Mouse (Mus musculus): ENCODE measurements around the gene Mis18a.

Gene Mis18a

DNA sequence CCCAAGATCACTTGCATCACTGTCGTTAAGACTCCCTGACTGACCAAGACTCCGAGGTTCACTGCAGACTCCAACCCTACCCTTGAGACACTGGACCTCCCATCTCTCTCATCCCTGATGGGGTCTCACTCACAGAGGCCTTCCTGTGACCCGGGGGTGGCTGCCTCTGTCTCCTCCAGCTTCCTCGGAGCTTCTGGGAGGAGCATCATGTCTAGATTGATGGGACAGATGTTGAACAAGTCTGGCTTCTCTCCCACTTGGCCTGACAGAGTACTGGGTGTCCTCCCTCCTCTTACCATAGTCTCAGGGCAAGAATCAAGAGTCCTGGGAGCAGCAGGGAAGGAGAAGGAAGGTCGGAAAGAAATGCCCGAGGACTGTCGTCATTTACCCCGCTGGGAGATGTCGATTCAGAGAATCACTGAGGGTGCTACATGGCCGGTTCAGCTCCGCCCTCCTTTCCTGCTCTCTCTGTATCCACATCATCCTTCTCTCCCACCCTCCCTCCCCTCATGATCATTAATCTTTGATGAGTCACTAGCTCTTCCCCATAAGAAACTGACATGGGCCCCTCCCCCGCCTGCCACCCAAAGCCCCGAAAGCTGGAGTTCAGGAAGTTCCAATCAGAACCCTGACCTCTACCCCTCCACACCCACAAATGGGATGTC, 22.9 kb downstream of the Mis18a start:
- no peak for DNase-seq (ENCODE audit: low read depth, low spot score)

DNA sequence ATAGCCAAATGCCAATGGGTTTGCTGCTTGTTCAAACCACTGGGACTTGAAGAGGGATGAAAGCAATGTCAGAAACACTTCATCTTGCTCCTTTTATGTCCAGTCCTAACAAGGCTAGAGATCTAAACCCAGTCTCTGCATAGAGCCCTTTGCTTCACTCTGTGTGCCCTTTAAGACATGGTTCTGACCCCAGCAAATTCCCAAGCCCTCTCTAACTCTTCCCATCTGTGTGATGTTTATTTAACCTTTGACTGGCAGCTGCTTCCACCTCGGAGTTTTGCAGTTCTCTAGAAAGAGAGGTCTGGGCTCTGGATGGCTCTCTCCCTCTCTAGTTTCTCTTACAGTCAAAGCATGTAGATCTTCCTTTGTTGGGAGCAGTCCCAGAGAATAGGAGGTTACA, 23.6 kb downstream of the Mis18a start:
- no peak for DNase-seq (ENCODE audit: low read depth, low spot score)

DNA sequence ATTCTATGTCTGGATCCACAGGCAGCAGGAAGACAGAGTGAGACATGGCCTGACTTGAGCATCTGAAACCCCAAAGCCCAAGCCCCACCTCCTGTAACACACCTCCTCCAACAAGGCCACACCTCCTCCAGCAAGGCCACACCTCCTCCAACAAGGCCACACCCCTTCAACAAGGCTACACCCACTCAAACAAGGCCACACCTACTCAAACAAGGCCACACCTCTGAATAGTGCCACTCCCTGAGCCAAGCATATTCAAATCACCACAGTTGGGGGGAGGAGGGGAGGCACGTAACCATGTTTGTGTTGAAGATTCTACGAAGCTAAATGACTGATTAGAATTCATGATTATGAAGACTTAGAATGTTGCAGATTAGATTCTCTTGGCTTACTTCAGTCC, 25.7 kb downstream of the Mis18a start:
- DNase-seq (ENCODE audit: low read depth, low spot score): peak; percentile 87

DNA sequence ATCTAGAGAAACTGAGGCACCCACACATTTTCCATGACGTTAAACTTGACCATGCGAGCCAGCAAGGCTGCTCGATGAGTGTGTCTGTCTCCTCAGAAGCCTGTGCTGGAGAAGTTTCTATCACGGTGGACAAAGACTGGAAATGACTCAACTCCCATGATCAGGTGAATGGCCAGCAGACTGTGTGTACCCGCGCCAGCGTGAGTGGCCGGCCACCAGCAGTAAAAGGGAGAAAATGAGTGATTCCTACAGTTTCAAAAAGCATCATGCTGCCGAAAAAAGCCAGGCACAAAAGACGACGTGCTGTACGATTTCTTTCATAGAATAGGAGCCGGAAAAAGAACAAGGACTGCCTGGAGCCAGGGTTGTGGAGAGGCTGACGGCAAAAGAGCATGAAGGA, 27.8 kb downstream of the Mis18a start:
- DNase-seq (ENCODE audit: low read depth, low spot score): no peak

DNA sequence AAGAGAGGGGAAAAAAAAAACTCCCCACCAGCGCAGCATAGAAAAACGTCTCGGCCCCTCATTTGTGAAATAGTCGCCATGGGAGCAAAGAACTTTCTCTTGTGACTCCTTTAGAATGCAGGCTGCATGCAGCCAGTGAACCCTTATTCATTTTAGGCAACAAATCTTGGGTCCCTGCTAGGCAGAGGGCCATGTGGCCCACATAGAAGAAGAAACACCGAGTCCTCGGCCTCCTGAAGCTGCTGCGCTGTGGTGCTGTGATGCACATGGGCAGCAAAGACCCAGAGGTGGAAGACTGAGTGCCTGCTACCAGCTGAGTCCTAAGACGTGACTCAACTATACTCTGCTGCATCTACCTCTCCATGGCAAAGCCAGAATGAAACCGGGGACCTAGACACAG, 30.9 kb downstream of the Mis18a start:
- no peak for DNase-seq (ENCODE audit: low read depth, low spot score)

GRCm38 (mm10) chr16:90695121-90695520, 32.1 kb downstream of the Mis18a start:
- DNase-seq (ENCODE audit: low read depth, low spot score): no peak

DNA sequence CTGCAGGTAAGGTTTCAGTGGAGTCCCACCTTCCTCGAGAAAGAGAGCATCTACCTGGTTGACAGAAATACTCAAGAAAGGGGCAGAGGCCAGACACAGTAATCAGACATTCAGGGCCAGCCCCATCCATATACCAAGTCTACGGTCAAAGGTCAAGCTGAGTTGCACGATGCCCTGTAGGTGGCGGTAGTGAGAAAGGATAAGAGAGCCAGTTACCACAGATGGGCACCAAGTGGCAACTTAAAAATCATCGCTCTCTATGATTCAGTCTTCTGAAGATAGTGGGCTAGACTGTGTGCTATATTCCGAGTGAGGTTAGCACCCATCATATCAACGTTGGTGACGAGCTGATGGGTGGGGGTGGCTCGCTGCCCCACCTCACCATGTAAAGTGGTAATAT, 32.5 kb downstream of the Mis18a start:
- peak; percentile 92 for DNase-seq (ENCODE audit: low read depth, low spot score)

DNA sequence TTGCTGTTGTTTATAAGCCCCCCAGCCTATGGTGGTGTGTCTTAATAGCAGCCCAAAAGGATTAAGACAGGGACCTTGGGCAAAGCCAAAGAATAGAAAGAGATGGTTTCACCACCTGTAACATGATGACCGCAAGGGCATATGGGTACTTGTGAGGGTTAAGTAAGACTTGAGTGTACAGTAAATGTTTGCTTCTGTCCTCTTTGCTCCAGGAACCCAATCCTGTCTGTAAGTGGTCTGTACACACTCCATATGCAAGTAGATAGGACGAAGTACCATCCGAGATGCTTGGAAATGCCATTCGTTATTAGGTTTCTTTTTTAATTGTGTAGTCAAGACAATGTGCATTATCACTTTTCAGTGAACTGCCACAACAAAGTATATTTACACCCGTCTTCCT, 33.6 kb downstream of the Mis18a start:
- DNase-seq (ENCODE audit: low read depth, low spot score): no peak

- DNase-seq (ENCODE audit: low read depth, low spot score): no peak
These were observed 34.4 kb downstream of the Mis18a start for GRCm38 (mm10) chr16:90692704-90693385.

- DNase-seq (ENCODE audit: low read depth, low spot score): no peak
These were observed 39.4 kb downstream of the Mis18a start for GRCm38 (mm10) chr16:90687687-90688263.

DNA sequence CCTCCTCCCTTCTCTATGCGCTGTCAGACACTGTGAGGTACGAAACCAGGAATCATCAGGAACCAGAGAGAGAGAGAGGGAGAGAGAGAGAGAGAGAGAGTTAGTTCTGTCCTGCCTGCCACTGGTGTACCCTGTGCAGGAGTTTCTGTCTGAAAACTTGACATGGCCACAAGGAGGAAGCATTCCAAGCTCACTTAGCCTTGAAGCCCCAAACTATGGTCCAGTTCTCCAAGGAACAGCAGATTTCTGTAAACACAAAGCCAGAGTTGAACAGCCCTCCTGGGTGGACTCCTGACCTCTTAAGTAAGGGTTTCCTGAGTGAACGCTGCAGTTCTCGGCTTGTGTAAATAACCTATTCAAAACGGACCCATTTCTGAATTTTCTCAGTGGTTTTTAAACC, 40.2 kb downstream of the Mis18a start:
- no peak for DNase-seq (ENCODE audit: low read depth, low spot score)

DNA sequence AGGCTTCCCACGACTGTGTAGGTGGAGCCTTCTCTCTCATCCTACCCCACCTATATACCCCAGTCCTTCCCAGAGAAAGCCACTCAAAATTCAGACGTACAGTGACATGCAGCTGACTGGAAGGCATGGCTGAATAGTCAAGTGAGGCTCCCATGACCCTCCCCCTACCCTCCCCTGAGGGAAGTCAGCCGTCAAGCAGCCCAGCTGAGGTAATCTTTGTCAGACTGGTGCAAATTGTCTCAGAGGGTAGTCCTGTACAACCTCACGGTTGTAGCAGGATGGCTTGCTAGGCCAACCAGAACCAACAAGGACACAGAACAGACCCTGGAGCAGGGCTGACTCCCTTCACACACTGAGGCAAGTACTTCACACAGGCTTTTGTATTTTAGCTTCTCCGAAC, 43.1 kb downstream of the Mis18a start:
- no peak for DNase-seq (ENCODE audit: low read depth, low spot score)

- DNase-seq (ENCODE audit: low read depth, low spot score): peak; percentile 37
These were observed 47.2 kb downstream of the Mis18a start for GRCm38 (mm10) chr16:90679984-90680383.

DNA sequence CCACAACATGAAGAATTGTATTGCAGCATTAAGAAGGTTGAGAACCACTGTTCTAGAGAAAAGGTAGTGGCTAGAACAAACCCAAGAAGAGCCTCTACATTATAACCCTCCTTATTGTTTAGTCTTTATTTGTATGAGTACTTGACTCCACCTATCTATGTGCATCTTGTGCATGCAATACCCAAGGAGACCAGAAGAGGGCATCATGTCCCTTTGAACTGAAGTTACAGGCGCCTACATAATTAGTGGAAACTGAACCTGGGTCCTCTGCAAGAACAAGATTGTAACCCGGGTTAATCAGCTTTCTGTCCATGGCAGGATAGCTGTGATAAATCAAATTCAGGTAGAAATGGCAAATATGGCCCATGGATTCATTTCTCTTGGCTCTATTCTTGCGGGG, 48.4 kb downstream of the Mis18a start:
- peak; percentile 82 for DNase-seq (ENCODE audit: low read depth, low spot score)

- DNase-seq (ENCODE audit: low read depth, low spot score): no peak
These were observed 50.2 kb downstream of the Mis18a start for GRCm38 (mm10) chr16:90676920-90677574.

- no peak for DNase-seq (ENCODE audit: low read depth, low spot score)
These were observed 52.6 kb downstream of the Mis18a start for GRCm38 (mm10) chr16:90674651-90675050.

- DNase-seq (ENCODE audit: low read depth, low spot score): peak; percentile 59
These were observed 53.5 kb downstream of the Mis18a start for GRCm38 (mm10) chr16:90673507-90674354.

All from R1 (cell line).